Mouse (Mus musculus): ENCODE results near the gene Lasp1.
A peak's percentile ranks its signal among the peaks of the same experiment; 100 is the strongest.

Lasp1 gene

DNA sequence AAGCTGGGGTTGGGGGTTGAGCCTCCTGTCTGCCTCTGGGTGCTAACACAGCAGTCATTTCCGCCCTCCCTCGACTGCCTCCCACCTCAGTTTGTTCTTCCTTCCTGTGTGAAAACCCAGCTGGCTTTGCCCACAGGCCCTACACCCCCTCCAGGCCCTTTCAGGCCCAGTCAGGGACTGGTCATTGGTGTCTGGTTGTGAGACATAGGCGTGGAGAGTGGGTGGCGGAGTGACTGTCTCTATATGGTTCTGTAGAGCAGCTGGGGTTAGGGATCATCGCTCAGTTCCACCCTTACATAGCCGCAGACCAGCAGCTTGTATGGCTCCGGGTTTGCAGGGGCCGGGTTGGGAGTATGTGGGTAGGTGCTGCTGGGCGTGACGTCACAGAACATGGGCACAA is 26.5 kb downstream of the Lasp1 start:
- DNase-seq (ENCODE audit: inconsistent age in 2 of 2, low spot score in 1 of 2), result peak in 1 of 2 experiments; percentile 23

DNA sequence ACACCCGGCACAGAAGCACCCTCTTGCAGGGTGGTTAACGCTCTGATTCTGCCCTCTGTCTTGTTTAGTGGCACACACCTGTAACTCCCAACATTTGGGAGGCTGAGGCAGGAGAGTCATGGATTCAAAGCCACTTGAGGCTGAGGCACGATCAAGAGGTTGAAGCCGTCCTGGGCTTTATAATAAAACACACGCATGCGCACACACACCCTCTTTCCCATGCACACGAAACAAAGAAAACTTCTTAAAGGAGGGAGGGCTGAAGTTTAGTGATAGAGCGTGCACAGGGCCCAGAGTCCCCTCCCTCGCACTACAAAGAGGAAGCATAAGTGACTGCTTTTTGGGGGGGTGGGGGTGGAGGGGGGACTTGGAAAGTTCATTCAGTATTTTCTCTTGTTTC is 27.2 kb downstream of the Lasp1 start:
- no peak for DNase-seq (ENCODE audit: inconsistent age in 2 of 2, low spot score in 1 of 2)

- peak in 1 of 2 experiments; percentile 17 for DNase-seq (ENCODE audit: inconsistent age in 2 of 2, low spot score in 1 of 2)
Measured at GRCm38 (mm10) chr11:97826414-97826813, 27.6 kb downstream of the Lasp1 start.

GRCm38 (mm10) chr11:97827654-97828053 is 28.9 kb downstream of the Lasp1 start:
- DNase-seq (ENCODE audit: inconsistent age in 2 of 2, low spot score in 1 of 2), result no peak

GRCm38 (mm10) chr11:97829365-97829764 is 30.6 kb downstream of the Lasp1 start:
- peak; percentile 5 to 35 for DNase-seq (ENCODE audit: inconsistent age in 2 of 2, low spot score in 1 of 2)

DNA sequence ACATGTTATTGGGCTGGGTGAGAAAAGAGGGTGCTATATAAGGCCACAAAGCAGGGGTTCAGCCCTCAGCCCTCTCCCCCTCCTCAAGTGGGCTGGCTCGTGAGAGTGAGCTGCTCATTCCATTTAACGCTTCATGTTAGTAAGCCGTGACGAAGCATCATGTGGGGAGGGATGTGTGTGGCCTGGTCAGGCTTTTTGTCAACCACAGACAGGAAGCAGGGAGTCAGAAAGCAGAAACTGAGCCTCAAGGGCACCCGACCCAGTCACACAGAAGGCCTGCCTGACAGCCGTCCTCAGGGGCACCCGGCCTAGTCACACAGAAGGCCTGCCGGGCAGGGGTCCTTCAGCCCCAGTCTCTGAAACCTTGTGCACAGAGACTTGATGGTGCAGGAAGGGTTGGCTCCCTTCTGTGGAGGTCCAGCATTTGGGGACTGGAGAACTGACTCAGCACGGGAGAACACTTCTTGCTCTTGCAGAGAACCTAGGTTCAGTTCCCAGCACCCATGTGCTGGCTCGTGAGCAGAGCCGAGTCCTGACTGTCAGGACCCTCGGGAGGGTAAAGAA is 31.2 kb downstream of the Lasp1 start:
- DNase-seq (ENCODE audit: inconsistent age in 2 of 2, low spot score in 1 of 2), result peak; percentile 36 to 54

DNA sequence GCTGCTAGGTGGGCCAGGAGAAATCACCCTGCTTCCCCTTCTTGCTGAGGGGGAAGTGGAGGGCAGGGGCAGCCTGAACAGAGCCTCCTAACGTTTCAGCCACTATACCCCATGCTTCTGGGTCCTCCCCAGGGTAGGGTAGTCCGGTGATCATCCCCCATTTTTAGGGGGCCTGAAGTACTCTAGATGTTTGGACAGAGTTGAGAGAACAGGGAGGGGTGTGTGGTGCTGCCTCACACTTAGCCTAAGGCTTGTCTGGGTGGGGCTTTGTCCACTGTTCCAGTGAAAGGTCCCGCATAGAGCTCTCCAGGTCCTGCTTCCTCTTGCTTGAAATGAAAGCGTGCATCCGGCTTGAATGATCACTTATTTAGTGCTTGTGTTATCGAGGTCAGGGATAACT is 31.7 kb downstream of the Lasp1 start:
- DNase-seq (ENCODE audit: inconsistent age in 2 of 2, low spot score in 1 of 2), result no peak

- peak; percentile 12 to 53 for DNase-seq (ENCODE audit: inconsistent age in 2 of 2, low spot score in 1 of 2)
Measured at GRCm38 (mm10) chr11:97832001-97832400, 33.2 kb downstream of the Lasp1 start.

GRCm38 (mm10) chr11:97833352-97833751 is 34.6 kb downstream of the Lasp1 start:
- DNase-seq (ENCODE audit: inconsistent age in 2 of 2, low spot score in 1 of 2), result peak in 1 of 2 experiments; percentile 21

GRCm38 (mm10) chr11:97836541-97836940 is 37.7 kb downstream of the Lasp1 start:
- peak in 1 of 2 experiments; percentile 42 for DNase-seq (ENCODE audit: inconsistent age in 2 of 2, low spot score in 1 of 2)

DNA sequence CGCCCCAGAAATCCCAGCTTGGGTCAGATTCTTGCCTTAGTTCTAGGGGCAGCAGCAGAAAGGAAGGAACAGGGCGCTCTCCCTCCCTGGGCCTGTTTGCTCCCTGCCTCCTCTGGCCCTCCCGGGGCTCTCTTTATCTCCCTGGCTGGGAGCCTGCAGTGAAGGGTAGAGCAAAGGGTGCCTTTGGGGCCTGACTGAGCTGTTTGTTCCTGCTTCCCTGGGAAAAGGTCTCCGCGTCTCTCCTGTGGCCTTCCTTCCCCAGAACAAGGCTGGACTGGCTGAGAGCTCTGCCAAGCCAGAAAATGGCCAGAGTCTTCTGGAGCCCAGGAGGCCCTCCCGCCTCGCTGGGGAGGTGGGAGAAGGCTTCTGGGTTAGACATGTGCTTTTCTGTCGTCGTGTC is 38.3 kb downstream of the Lasp1 start:
- peak; percentile 47 to 51 for DNase-seq (ENCODE audit: inconsistent age in 2 of 2, low spot score in 1 of 2)

- peak; percentile 19 to 36 for DNase-seq (ENCODE audit: inconsistent age in 2 of 2, low spot score in 1 of 2)
Measured at GRCm38 (mm10) chr11:97837641-97838149, 38.9 kb downstream of the Lasp1 start.

DNA sequence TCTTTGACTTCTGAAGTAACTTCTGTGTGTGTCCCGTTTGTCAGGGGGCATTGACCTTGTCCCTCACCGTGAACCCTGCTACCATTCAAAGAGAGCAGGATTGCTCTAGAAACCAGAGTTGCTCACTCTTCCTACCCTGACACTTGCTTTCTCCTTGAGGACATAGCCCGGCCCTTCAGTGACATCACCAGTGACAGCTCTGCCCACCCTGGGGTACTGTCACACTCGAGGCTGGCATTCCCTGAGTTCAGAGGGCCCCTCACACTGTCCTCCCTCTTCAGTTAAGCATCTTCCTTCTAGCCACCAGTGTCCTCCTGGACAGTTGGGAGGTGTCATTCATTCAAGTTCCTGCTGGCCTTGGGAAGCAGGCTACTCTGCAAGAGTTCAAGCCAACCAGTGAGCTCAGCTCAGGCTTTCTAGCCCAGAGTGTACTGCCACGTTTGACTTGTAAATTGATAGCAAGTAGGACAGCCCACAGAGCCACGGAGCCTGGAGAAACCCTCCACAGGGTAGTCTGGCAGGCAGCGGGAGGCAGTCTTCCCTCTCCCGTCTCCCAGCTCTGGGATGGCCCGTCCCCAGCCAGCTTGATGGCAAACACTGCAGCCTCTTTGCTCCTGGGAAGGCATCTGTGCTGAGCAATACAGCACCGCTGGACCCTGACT is 40.1 kb downstream of the Lasp1 start:
- peak; percentile 42 to 85 for DNase-seq (ENCODE audit: inconsistent age in 2 of 2, low spot score in 1 of 2)

GRCm38 (mm10) chr11:97839441-97840134 is 40.8 kb downstream of the Lasp1 start:
- peak in 1 of 2 experiments; percentile 53 for DNase-seq (ENCODE audit: inconsistent age in 2 of 2, low spot score in 1 of 2)

DNA sequence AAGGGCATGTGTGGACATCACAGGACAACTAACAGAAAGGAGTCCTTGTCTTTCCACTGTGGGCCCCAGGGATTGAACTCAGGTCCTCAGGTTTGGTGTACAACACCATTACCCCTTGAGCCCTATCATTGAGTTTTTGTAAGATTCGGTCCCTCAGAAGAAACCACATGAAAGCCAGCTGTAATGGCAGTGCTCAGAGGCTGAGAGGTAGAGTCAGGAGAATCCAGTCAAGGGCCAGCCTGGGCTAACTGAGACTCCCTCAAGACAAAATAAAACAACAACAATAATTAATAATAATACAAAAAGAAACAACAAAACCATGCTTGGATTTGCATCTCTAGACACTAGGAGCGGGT is 41.3 kb downstream of the Lasp1 start:
- no peak for DNase-seq (ENCODE audit: inconsistent age in 2 of 2, low spot score in 1 of 2)

- no peak for DNase-seq (ENCODE audit: inconsistent age in 2 of 2, low spot score in 1 of 2)
Measured at GRCm38 (mm10) chr11:97840539-97840954, 41.7 kb downstream of the Lasp1 start, which contains the start of gene B230217C12Rik. TSS of gene B230217C12Rik (plus strand) at chr11:97840780.

DNA sequence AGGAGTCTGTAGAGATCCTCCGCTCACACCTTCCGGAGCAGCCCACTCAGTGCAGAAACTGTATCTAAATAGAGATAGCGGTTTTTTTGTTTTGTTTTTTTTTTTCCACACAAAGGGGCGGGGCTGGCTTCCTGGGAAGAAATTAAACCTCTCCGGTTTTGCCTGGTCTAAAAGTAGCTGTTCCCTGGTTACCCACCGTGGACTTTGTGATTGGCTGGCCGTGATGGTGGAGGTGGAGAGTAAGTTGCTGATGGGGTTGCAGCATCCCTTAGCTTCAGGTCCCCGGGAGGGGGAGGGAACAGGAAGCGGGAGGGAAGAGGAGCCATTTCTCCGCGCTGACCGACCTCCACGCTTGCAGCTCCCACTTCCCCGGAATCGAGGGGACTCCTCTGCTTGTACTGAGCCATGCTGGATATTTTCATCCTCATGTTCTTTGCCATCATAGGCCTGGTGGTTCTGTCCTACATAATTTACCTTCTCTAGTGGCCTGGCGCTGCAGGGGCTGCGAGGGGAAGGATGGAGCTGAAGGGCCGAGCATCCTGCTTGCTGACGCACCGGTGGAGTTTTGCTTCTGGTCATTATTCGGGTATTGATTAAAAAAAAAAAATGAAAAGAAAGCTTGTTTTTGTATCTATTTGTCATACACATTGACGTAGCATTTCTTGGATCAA is 42.3 kb downstream of the Lasp1 start:
- DNase-seq (ENCODE audit: inconsistent age in 2 of 2, low spot score in 1 of 2), result peak; percentile 79 to 91

DNA sequence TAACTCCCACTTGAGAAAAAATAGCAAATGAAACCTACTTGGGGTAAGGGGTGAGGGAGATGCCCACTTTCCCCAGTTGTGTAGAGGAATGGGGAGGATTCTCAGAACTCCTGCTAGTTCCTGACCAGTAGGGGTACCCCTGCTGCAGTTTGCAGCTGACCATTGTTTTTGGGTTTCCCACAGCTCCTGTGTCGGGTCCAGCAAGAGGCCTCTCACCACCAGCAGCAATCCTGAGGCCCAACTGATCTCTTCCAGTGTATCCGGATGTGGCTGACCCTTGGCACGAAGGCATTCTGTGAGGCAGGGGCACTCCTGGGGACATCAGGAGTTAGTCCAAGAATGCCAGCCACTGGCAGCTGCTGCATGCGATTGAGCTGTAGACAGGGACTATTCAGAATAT is 43.2 kb downstream of the Lasp1 start:
- peak in 1 of 2 experiments; percentile 37 for DNase-seq (ENCODE audit: inconsistent age in 2 of 2, low spot score in 1 of 2)

DNA sequence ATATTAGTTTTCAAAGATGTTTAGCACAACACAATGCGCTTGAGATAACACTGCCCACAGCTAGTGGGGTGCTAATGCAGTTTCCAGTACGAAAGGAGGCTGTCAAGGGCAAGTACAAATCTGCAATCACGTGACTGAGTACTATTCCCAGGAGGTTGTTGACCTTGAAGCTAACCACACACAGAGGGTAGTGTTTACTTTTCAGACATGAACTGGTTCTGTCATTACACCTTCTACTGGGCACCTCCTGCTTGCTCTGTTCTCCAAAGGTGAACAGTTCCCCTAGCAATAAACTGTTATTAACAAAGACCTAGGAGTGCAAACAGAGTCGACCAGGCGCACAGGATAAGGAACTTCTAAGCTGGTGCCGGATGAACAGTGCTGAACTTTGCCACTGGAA is 51.6 kb downstream of the Lasp1 start:
- DNase-seq (ENCODE audit: inconsistent age in 2 of 2, low spot score in 1 of 2), result peak; percentile 27 to 63

DNA sequence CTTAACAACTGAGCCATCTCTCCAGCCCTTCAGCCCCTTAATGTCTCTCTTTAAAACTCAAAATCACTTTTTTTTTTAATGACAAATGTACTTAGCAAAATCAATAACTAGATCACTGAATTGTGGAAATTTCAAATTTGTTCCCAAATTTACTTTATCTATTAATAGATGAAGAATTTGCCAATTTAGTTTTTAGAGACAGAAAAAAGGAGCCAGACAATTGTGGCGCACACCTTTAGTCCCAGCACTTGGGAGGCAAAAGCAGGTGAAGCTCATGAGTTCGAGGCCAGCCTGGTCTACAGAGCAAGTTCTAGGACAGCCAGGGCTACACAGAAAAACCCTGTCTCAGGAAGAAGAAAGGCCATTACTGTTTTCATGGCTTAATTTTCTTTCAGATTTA is 52.8 kb downstream of the Lasp1 start:
- no peak for DNase-seq (ENCODE audit: inconsistent age in 2 of 2, low spot score in 1 of 2)

DNA sequence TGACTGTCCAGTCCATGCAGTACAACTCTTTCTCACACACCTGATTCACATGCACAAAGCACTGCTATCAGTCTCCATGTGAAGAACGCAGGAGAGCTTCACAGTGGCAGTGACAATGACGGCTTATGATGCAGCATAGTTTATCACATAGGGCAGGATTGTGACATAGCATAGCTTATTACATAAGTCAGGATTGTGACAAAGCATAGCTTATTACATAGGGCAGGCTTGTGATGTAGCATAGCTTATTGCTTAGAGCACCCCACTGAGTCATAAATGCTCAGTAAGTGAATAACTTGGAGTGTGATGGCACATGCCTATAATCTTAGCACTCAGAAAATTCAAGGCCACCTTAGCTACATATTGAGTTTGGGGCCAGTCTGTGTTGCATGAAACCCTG is 56.7 kb downstream of the Lasp1 start:
- DNase-seq (ENCODE audit: inconsistent age in 2 of 2, low spot score in 1 of 2), result no peak
